Mouse (Mus musculus) forebrain, embryonic 14.5 days (tissue): ENCODE results near the gene Map7d2. TPM values are rescaled to one million over a fixed set of nuclear protein-coding genes. Genes with fewer than 3 reads are reported as not detected.
A peak's percentile ranks its signal among the peaks of the same experiment; 100 is the strongest.

Experiments used
- ATAC-seq: fragments of 200-750 bp; cut with Nextera tagmentation; 2 replicates; pipeline ENCODE4 v1.8.0; 2017; ENCODE audit warnings: mild to moderate bottlenecking, moderate library complexity
- DNase-seq: peaks from one replicate; pipeline ENCODE4 v3.0.0-alpha.2; 2015; ENCODE audit warnings: low spot score
- H3K27ac ChIP-seq: fragments of 300-500 bp; sonication (generic); 2 replicates; pipeline ENCODE4 v1.5.1; 2014; ENCODE audit warnings: low read depth, mild to moderate bottlenecking, control low read depth, low read length, moderate library complexity
- H3K27me3 ChIP-seq: fragments of 300-500 bp; sonication (generic); replicated peaks from 2 replicates; pipeline ENCODE4 v1.6.1; 2014; ENCODE audit warnings: low read length, control low read depth, mixed read lengths; ENCODE audit not compliant: control insufficient read depth, insufficient read depth
- H3K36me3 ChIP-seq: fragments of 300-500 bp; sonication (generic); 2 replicates; pipeline ENCODE4 v1.6.1; 2014; ENCODE audit warnings: low read length, control low read depth; ENCODE audit not compliant: control insufficient read depth, insufficient read depth
- H3K4me1 ChIP-seq: fragments of 300-500 bp; sonication (generic); 2 replicates; pipeline ENCODE4 v1.6.1; 2014; ENCODE audit warnings: antibody characterized with exemption, low read length, control low read depth; ENCODE audit not compliant: control insufficient read depth, insufficient read depth
- H3K4me2 ChIP-seq: fragments of 300-500 bp; sonication (generic); 2 replicates; pipeline ENCODE4 v1.6.1; 2014; ENCODE audit warnings: mild to moderate bottlenecking, control low read depth, low read length
- H3K4me3 ChIP-seq: fragments of 300-500 bp; sonication (generic); 2 replicates; pipeline ENCODE4 v1.5.1; 2014; ENCODE audit warnings: low read depth, low read length, control low read depth
- H3K9ac ChIP-seq: fragments of 300-500 bp; sonication (generic); 2 replicates; pipeline ENCODE4 v1.6.1; 2014; ENCODE audit warnings: mild to moderate bottlenecking, low read length, control low read depth, moderate library complexity
- H3K9me3 ChIP-seq: fragments of 300-500 bp; sonication (generic); replicated peaks from 2 replicates; pipeline ENCODE4 v1.6.1; 2016; ENCODE audit warnings: low read length, control low read depth, mixed read lengths; ENCODE audit not compliant: control insufficient read depth
- WGBS: fragments of 180-500 bp; shearing (Covaris S2); extraction: QIAGEN DNeasy Blood & Tissue Kit; methylation state at CpG from one replicate; pipeline ENCODE4 v1.1.7; 2014; 5-methylcytosine and 5-hydroxymethylcytosine counted together
- polyA plus RNA-seq: library from polyadenylated mRNA; unstranded; fragments of >200 nt; fragmentation: Nextera tagmentation; extraction: Ambion mirVana; gene quantifications from 2 replicates; pipeline ENCODE4 v1.2.1, GENCODE M21; 2014

The Map7d2 gene
- polyA plus RNA-seq = 12.3 and 15.3 TPM in 2 replicates

DNA sequence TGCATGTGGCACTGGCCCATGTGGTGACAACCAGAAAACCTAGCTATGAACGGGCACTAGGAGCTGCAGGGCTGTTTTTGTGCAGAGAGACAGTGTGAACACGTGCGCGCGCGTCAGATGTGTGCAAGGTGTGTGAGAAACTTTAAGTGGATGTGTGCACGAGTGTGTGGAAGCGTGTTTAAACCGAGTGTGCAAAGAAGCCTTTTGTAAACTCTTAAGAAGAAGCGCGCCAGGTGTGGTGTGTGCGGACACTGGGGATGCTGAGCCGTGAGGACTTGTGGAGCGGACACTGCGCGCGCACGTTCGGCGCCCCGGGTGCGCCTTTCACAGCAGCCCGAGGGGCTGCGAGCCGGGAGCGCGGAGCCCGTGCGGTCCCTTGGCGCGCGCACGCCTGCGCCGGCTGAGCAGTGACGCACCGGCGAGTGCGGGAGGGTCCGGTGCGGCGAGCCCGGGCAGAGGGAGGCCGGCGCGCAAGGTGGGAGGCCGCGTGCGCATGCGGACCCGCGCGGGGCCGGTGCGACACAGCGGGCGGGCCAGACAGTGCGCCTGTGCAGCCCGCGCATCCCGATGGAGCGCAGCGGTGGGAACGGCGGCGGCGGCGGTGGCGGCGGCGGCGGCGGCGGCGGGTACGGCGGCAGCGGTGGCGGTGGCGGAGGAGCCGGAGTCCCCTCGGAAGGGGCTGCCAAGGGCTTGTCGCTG is at the start of gene Map7d2:
TSS of gene Map7d2 (plus strand) at position 443 of the 699 bp plus-strand sequence.
- DNase-seq (peak; percentile 67), ATAC-seq (peak; percentile 95)
- 32% methylated on average over 37 of the region's 83 CpGs for WGBS
- Histone ChIP-seq H3K9ac (peak within 1 kb of the TSS; percentile 56), H3K4me2 (peak within 1 kb of the TSS; percentile 66), H3K4me3 (peak within 1 kb of the TSS; percentile 52), H3K9me3 (no peaks in the 10 kb centered on the region), H3K27ac (peak within 1 kb of the TSS; percentile 39; the same call in 1 of the 2 replicates), H3K4me1 (no peaks in the 10 kb centered on the region), H3K27me3 (no peaks in the 10 kb centered on the region), H3K36me3 (no peaks in the 10 kb centered on the region)

DNA sequence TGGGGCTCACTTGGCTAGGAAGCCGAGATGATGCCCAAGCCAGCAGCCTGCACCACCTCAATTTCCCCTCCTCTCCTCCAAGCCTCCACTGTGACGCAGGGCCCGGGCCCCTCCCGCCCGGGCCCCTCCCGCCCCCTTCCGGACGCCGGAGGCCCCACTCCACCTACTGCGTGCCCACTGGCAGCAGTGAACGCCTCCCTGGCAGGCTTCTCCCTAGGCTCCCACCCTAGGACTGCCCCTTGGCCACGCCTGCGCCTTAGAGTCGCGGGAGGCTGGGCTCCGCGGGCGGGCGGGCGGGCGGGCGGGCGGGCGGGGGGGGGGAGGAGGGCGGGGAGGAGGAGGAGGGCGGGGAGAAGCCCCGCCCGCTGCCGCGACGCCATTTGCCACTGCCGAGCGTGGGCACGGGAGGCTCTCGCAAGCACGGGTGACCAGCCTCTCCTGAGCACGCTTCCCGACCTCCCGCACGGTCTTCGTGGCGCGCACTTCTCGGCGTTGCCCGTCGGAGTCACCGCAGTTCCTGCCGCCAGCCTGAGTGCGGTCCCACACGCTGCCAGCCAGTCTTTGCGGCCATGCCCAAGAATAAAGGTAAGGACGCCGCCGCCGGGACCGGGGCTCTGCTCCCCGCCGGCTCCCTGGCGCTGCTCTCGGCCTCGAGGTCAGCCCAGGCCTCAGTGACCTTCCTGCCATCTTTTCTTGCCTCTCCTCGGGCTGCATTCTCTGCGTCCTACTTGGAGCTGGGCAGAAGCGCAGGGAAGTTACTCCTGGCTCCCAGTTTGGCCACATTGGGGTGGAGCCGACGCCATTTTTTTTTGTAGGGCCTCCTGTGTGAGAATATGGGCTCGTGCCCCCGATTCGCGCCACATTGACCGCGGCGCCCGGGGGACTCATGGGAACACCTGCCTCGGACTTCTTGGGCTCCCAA is 42.3 kb upstream of the Map7d2 start, which contains the start of gene Eif1ax:
TSS of gene Eif1ax (plus strand) at position 348 of the 922 bp plus-strand sequence.
- Histone ChIP-seq H3K4me3 (peak within 1 kb of the TSS; percentile 59), H3K27me3 (no peaks in the 10 kb centered on the region), H3K9ac (peak within 1 kb of the TSS; percentile 71), H3K9me3 (no peaks in the 10 kb centered on the region), H3K27ac (peak within 1 kb of the TSS; percentile 65), H3K36me3 (0 out of 2 replicates have a peak, but pooled peaks cover 3% of the 10 kb centered on the region), H3K4me1 (no peaks in the 10 kb centered on the region), H3K4me2 (peak within 1 kb of the TSS; percentile 51)
- 39% methylated on average over 55 of the region's 76 CpGs for WGBS
- peak; percentile 88 for DNase-seq
- peak; percentile 97 for ATAC-seq

DNA sequence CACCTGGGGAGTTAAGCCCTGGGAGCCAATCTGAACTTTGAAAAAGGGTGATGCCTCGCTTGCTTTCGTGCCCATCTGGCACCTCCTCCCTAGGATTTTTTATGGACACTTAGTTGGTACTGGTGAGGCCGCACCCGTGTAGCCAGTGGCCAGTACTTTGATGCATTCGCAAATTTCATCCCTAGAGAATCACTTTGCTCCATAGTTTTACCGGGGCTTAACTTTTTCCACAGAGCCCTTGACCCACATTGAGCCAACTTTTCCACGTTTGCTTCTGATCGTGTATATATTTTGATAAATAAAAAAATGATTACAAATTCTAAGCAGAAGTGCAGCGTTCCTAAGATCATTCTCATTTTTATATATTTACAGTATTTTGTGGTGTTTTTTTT is 41.6 kb upstream of the Map7d2 start:
- 39% methylated on average over 9 of the region's 9 CpGs for WGBS

DNA sequence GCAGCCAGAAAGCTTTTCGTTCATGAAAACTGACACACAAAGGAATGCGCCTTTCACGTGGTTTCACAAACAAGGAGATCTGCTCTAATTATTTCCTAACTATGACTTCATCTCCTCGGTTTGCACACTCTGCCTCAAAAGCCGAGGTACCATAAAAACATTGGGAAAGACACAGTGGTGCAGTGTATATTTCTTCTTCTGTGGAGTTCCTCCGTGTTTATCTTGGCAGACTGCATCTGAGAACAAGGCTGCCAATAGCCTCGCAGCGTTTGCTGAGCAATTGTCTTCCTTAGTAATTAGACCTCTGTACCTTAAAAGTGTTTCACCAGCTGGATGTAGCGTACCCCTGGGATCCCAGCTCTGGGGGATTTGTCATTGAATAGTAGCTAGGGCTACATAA is 27.3 kb upstream of the Map7d2 start:
- H3K36me3 ChIP-seq = peaks cover 8% of the 10 kb centered on the region
- H3K4me1 ChIP-seq = no peaks in the 10 kb centered on the region
- no peak for DNase-seq
- no peak overlapping the region for H3K27ac ChIP-seq
- no peak overlapping the region for H3K4me2 ChIP-seq
- H3K9ac ChIP-seq = no peak overlapping the region
- H3K4me3 ChIP-seq = no peak overlapping the region
- H3K9me3 ChIP-seq = no peaks in the 10 kb centered on the region
- no peak for ATAC-seq
- WGBS = 71% methylated on average over 9 of the region's 9 CpGs
- no peaks in the 10 kb centered on the region for H3K27me3 ChIP-seq

More for the DNA sequence above, 41.6 kb upstream of the Map7d2 start:
- peak overlapping the region; percentile 59 for H3K4me3 ChIP-seq
- H3K4me2 ChIP-seq = peak overlapping the region; percentile 51
- ATAC-seq (no peak; the same call in 1 of the 2 replicates), DNase-seq (no peak)
- H3K27ac ChIP-seq = no peak overlapping the region
- H3K9ac ChIP-seq = peak overlapping the region; percentile 71
- no peaks in the 10 kb centered on the region for H3K27me3 ChIP-seq
- no peaks in the 10 kb centered on the region for H3K9me3 ChIP-seq
- H3K36me3 ChIP-seq = 0 out of 2 replicates have a peak, but pooled peaks cover 5% of the 10 kb centered on the region
- no peaks in the 10 kb centered on the region for H3K4me1 ChIP-seq

DNA sequence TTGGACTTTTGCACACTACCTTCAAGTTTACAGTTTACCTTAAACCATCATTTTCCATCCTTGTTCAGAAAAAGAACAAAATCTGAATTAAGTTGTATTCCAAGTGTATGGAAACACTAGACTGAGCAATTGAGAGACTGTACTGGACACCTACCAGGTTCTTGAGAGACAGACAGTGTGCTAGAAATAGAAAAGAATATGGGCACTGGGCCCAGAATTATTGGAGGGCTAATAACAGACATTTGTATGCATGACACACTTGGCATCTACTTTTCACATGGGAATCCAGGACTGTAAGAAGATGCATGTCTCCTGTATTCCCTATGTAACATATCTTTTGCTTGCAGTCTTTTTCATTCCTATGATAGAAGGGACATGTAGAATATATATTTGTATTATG is 25.4 kb upstream of the Map7d2 start:
- ATAC-seq = no peak
- H3K27me3 ChIP-seq = no peaks in the 10 kb centered on the region
- H3K27ac ChIP-seq = no peak overlapping the region
- H3K4me3 ChIP-seq = no peak overlapping the region
- H3K4me2 ChIP-seq = no peak overlapping the region
- no peaks in the 10 kb centered on the region for H3K4me1 ChIP-seq
- no peak overlapping the region for H3K9ac ChIP-seq
- H3K9me3 ChIP-seq = no peaks in the 10 kb centered on the region
- peaks cover 3% of the 10 kb centered on the region; the same call in 1 of the 2 replicates for H3K36me3 ChIP-seq
- no peak for DNase-seq

DNA sequence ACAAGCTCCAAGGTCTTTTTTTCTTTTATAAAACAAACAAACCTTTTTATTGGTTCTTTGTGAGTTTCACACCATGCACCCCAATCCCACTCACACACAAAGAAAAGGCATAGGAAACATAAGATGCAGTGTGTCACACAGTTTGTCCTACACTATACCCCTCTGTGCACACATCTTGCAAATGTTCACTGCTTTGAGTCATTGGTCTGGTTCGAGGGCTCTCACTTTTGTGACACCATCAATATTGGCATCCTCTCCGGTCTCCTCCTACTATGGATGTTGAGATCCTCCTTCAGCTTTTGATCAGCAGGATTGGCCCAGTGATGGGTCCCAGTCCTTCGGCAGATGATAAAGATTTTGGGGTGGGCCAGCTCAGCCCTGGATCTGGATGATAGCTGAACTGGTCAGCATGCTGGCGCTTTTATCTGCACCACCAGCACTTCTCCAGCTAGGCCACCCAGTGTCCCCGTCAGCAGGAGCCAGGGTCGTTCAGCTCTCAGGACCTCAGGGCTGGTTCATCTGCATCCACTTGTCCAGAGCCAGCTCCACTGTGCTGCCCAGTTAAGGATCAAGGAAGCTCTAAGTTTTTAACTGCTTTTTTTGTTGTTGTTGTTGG is 23.9 kb upstream of the Map7d2 start:
- DNase-seq = no peak

DNA sequence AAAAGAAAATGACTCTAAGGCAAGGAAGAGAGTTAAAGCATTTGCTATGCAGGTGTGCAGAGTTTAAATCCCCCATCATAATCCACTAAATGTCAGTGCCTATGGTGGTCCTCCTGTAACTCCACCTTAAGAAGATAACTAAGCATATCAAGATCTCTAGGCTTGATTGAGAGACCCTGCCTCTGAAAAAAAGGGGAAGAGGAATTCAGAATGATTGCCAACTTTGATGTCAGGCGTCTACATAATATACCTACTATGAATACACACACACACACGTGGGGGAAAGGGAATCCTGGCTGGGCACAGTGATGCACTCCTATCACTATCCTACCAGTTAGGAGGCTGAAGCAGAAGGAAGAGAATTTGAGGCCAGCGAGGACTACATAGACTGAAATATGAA is 23.1 kb upstream of the Map7d2 start:
- no peaks in the 10 kb centered on the region for H3K36me3 ChIP-seq
- no peak overlapping the region for H3K4me3 ChIP-seq
- H3K9me3 ChIP-seq = no peaks in the 10 kb centered on the region
- ATAC-seq (no peak), DNase-seq (no peak)
- no peak overlapping the region for H3K9ac ChIP-seq
- no peaks in the 10 kb centered on the region for H3K27me3 ChIP-seq
- 74% methylated on average over 3 of the region's 3 CpGs for whole genome bisulfite sequencing
- H3K4me2 ChIP-seq = no peak overlapping the region
- no peak overlapping the region for H3K27ac ChIP-seq
- no peaks in the 10 kb centered on the region for H3K4me1 ChIP-seq

More for the DNA sequence above, 23.9 kb upstream of the Map7d2 start:
- Histone ChIP-seq H3K36me3 (peaks cover 3% of the 10 kb centered on the region; the same call in 1 of the 2 replicates), H3K4me3 (no peak overlapping the region), H3K9me3 (no peaks in the 10 kb centered on the region), H3K4me2 (no peak overlapping the region), H3K9ac (no peak overlapping the region), H3K27me3 (no peaks in the 10 kb centered on the region), H3K27ac (no peak overlapping the region), H3K4me1 (no peaks in the 10 kb centered on the region)
- no peak for ATAC-seq
- 80% methylated on average over 6 of the region's 6 CpGs for WGBS

DNA sequence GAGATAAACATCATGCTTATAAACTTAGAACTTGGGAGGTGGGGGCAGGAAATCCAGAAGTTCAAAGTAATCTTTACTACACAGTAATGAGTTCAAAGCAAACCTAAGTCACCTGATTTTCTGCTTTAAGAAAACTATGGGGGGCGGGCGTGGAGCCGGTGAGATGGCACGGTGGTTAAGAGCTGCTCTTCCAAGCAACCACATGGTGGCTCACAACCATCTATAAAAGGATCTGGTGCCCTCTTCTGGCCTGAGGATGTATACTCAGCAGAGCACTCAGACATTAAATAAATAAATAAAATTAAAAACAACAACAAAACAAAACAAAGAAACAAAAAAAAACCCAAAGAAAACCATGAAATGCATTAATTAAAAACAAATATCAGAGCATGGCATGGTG is 5.1 kb upstream of the Map7d2 start:
- H3K36me3 ChIP-seq = no peaks in the 10 kb centered on the region

More for the DNA sequence above, 5.1 kb upstream of the Map7d2 start:
- DNase-seq (peak; percentile 50), ATAC-seq (no peak)
- Histone ChIP-seq H3K9ac (no peak overlapping the region), H3K9me3 (no peaks in the 10 kb centered on the region), H3K4me3 (no peak overlapping the region), H3K4me1 (no peaks in the 10 kb centered on the region), H3K27me3 (no peaks in the 10 kb centered on the region), H3K27ac (no peak overlapping the region), H3K4me2 (no peak overlapping the region)
- WGBS = 35% methylated on average over 4 of the region's 4 CpGs
